Mouse (Mus musculus) lung, postnatal 14 days (tissue): ENCODE results near the gene Itga1.

Experiments used
- DNase-seq: peaks from one replicate; pipeline ENCODE4 v3.0.0; 2021

The Itga1 gene

GRCm38 (mm10) chr13:115050660-115051559 lies 50.9 kb downstream of the Itga1 start:
- DNase-seq = peak; percentile 42

DNA sequence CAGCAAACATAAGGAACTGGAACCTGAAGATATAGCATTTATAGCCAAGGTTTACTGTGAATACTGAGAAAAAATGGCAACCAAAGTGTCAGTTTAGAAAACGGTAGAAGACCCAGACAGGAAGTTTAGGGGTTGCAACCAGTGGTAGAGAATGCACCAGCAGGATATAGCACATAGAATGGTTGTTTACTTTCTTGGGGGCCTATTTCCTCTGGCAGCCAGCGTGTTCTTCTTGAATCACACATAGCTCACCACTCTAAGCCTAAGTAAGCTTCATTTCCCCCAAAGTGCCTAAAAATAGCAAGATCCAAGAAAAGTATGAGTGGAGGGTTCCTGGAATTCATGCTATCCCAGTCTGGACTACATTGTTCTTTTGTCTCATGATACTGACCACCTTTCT lies 59.1 kb downstream of the Itga1 start:
- no peak for DNase-seq

- no peak for DNase-seq
Observed at GRCm38 (mm10) chr13:115037304-115037703, 64.5 kb downstream of the Itga1 start.

DNA sequence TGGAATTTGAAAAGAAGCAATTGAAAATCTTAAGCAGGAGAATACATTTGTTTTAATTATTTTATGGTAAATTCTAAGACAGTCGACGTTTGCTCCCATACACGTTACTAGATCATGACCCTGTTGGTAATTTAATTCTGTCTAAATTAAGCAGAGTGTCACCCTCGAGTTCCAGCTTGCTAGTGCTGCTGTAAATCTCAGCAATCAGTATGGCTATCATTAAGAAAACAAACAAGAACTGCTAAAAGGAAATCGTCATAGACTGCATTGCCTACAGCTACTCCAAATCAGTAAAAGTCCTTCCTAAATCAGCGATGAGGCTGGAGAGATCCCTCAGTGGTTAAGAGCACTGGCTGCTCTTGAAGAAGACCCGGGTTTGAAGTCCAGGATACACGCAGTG lies 66.4 kb downstream of the Itga1 start:
- DNase-seq = no peak

DNA sequence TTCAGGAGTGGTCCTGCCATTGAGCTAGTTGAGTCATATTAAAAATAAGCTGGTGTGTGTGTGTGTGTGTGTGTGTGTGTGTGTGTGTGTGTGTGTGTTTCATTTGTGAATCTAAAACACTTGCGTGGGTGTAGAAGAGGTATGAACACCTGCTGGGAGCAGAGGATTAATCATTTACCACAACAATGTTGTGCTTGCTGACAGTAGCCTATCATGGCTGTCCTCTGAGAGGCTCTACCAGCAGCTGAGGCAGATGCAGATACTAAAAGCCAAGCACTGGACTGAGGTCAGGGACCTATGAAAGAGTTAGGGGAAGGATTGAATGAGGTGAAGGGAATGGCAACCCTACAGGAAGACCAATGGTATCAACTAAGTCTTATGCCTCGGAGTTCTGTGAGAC lies 68.6 kb downstream of the Itga1 start:
- no peak for DNase-seq

- DNase-seq = peak; percentile 30
Observed at GRCm38 (mm10) chr13:115031177-115032000, 70.4 kb downstream of the Itga1 start.

DNA sequence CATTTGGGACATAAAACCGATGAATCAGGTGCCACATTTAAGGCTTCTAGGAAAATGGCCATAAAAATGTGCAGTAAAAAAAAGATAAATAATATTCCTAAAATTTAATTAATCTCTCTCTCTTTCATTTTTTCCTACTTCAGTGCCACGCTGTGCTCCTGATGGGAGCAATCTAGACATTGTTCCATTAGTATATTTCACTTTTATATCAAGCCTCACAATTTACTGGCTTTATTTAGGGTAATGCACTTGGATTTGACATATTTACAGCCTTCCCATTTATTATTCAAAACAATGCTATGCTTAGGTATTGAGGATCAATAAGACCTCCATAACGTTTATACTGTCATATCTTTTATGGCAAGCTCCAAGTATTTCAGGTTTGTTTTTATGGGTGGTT lies 76.4 kb downstream of the Itga1 start:
- DNase-seq = no peak

- no peak for DNase-seq
Observed at GRCm38 (mm10) chr13:115022117-115022787, 79.5 kb downstream of the Itga1 start.

GRCm38 (mm10) chr13:115021411-115021810 lies 80.4 kb downstream of the Itga1 start:
- DNase-seq = no peak

DNA sequence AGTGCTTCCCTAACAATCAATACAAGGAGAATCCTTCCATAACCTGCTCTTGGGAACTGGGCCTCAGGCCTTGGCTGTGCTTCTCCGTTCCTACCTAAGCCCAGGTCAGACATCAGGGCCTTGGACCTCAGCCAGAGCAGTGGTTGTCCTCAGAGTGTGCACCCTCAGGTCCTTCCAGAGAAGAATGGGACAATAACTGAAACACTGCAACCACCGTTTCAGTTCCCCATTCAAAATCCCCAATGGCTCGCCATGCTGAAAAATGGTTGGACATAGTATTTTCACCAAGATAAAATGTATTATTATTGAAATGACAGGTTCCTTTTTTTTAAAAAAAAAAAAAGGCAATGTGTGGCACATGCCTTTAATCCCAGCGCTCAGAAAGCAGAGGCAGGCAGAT lies 81.0 kb downstream of the Itga1 start:
- DNase-seq = no peak

DNA sequence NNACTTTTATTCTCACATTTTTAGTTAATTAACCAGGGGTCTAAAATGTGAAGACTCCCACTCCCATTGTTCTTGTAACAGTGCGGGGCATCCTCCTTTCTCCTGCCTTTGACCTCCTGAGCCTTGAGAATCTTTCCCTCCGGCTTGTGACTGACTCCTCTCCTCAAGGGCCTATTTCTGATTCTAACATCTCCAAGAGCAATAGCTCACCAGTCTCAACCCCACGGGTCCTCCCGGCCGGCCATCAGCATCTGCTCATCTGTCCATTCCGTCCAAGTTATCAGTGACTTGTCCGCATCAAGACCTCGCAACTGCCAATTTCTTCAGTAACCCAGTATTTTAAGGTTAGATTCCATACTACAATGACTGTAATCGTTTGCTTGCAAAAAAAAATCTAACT lies 84.2 kb downstream of the Itga1 start:
- no peak for DNase-seq

DNA sequence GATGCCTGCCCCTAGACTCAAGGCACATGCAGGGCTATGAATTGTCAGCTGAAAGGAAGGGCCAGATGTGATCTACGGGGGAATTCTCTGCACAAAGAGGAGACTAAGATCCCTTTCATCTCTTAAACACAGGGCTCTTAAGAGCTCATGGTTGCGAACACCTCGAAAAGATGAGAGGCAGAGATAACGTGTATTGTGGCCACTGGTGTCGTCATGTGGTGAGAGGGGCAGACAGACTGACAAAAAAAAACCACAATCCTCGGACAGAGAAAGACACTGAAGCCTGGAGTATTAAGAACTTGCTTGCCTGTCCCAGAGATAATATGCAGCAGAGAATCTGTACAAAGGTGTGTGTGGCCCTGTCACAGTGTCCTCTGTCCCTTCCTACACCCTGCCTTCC lies 90.2 kb downstream of the Itga1 start:
- DNase-seq = no peak

DNA sequence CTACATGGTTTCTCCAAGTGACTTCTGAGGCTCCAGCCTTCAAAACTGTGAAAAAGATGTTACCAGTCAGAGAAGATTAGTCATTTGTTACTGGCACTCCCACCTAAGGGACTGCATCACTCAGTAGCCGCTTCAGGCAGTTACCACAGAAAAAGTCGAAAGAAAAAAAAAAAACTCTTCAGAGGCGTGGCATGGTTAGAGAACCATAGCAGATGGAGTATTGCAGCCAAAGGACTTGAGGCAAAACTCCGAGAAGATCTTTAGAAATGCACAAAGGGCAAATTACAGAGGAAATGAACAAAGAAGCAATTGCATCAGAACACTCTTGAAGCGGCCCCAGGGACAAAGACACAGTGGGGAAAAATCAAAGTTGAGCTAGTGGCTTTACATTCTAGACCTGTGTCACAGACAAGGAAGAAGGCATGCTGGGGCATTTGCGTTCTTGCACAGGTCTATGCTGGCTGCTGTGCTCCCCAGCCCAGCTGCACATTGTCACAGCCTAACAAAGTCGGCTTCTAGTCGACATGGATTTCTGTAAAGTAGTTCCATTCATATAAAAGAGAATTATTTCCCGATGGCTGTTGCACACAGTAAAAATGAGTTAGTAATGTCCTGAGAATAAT lies 95.4 kb downstream of the Itga1 start:
- DNase-seq = no peak

DNA sequence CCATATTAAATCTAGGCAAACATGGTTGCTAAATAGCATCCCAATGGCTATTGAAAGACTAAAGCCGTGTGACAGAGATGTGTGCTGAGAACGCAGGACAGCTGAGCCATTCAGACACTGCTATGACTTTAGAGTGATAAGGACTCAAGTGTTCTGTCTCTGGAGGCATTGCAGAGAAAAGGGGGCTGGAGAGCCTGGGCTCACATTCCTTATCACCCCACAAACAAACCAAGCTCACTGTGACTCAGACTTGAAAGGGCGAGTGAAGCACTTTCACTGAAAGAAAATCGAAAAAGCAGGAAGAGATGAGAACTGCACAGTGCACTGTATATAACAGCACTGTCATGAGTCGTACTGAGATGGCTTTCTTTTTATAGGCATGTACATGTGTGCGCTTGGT lies 96.4 kb downstream of the Itga1 start:
- DNase-seq = no peak

DNA sequence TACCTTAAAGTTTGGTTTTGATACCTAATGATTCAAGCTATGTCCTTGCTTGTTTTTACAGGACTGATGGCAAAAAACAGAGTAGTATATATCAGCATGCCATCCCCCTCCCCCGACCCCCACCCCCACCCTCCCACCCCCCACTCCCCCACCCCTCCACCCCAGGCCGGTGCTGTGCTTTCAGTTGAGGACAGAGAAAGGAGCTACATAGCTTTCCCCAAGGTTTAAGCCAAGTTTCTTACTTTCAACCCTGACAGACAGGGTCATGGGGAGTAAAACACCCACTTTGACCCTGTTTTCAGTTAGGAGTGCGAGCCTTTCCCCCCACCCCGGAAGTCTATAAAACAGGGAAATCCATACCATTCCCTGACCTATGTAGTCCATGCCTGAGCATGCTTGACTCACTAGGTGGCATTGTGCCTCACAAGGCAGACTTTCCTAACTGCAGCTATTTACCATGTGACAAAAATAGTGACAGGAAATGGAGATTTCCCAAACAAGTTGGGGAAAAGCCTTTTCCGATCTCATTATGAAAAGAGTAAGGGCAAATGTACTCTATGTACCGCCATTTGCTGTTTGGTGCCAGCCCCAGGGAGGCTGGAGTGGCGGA lies 98.2 kb downstream of the Itga1 start:
- DNase-seq = no peak

- no peak for DNase-seq
Observed at GRCm38 (mm10) chr13:115002837-115003236, 98.9 kb downstream of the Itga1 start.

- DNase-seq = no peak
Observed at GRCm38 (mm10) chr13:115002155-115002554, 99.6 kb downstream of the Itga1 start.

DNA sequence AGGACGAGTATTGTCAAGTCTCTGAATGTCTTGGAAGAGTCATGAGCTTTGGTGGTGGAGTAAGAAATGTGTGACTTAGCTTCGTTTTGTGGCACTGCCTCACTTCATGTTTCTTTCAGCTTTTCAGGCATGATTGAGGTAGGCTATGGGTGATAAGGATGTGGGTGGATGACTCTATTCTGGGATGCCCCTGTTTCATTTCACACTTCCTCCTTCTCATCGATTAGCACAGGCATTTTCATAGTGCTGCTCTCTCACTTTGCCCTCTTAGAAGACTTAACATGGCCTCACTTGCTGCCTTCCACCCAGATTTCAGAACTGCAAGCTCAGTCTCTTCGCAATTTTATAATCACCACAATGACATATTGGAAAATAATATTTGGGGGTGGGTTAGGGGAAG lies 102.2 kb downstream of the Itga1 start:
- DNase-seq = no peak

GRCm38 (mm10) chr13:114998100-114998499 lies 103.7 kb downstream of the Itga1 start:
- no peak for DNase-seq

- DNase-seq = no peak
Observed at GRCm38 (mm10) chr13:114992260-114993014, 109.3 kb downstream of the Itga1 start.

- peak; percentile 11 for DNase-seq
Observed at GRCm38 (mm10) chr13:114987668-114988067, 114.1 kb downstream of the Itga1 start.

GRCm38 (mm10) chr13:114987161-114987560 lies 114.6 kb downstream of the Itga1 start:
- peak; percentile 82 for DNase-seq
